Mouse (Mus musculus) left cerebral cortex, postnatal 10 days (tissue): ENCODE measurements around the gene Pdia6. TPM values are rescaled to one million over a fixed set of nuclear protein-coding genes. Genes with fewer than 3 reads are reported as not detected.

Experiments
- DNase-seq, 2 experiments: peaks; one replicate each; pipeline ENCODE4 v3.0.0; 2021 to 2022; ENCODE audit warnings: low spot score in 2 of 2, mixed read lengths in 1 of 2; ENCODE audit errors: extremely low spot score in 1 of 2
- intact Hi-C: fragments of 180-260 bp; cut with DNase I; formaldehyde crosslinking; loops from one replicate; pipeline ENCODE4 v1.15.1; 2025
- total RNA-seq, 2 experiments: library from RNA; stranded (reverse); gene quantifications; 2 replicates each; pipeline ENCODE4 v1.2.3; 2021

Gene Pdia6
- total RNA-seq, 2 experiments from 2014 or later: 104 to 113 TPM

DNA sequence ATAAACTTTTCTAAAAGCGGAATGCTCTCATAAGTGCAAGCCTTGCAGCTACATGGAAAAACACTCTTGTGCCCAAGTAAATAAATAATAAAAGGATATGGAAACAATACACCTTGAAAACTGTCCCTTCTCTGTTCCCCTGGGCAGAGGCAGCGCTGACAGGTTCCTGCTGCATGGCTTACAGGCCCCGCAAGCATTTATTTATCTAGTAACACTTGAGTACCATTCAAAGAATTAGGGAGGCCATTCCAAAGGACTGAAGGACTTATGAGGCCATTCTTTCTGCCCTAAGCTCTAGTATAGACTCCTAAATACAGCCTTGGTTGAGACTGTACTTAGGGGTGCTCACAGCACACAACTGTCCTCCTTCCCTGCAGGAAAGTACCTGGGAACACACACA is 52.1 kb downstream of the Pdia6 start:
- DNase-seq: no peak
- intact Hi-C loops: no loop called here

DNA sequence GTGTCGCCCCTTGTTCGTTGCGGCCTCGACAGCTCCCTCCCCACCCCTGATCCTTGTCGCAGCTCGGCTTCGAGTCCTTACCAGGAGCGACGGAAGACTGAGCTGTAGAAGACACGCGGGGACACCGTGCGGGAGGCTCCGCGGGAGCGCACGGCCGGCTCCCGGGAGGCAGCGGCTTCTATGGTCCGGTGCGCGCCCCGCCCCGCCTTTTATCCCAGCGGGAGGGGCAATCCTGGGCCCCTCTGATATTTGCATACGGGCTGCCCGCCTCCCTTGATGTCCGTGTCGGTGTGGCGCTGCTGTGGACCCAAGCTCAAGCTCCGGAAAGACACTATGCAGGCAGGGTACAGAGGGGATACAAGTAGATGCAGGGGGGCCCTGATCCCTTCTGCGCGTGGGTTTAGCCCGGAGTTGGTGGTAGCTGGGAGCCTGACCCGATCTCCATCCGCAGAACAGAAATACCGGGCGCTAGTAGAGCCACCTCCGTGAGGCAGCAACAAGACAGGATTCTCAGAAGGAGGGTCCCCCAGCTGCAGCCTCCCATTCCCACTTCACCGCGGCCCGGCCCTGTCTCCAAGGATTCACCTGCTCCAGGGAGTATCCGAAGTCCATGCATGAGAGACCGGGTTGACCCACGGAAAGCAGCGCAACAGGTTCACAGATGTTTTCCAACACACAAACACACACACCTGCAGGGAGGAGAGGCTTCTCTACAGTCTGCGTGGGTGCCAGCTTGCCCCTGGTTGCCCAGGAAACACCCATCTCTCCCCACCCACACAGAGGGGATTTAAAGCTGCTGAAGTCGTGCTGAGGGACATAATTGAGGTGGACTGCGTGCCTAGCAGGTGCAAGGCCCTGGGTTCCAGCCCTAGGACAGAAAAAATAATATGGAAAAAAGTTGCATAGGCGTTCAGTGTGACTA is 58.5 kb downstream of the Pdia6 start:
- intact Hi-C loops: no loop called here
- peak in 1 of 2 experiments; percentile 40 for DNase-seq

DNA sequence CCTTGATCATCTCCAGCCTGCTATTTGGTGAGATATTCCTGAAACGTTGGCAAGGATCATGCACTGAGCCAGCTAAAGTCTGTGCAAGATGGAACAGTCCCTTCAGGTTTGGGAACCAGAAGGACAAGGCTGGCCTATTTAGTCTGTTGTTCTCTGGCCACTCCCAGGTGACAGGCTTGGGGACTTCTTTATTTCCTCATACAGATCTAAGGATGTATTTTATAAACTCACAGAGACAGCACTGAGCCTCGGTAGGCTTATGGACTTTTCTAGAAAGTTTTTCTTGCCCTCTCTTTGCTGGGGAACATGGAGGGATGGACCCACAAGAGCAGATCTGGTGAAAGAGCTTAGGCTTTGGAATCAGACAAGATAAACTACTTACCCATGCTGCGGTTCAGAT is 62.9 kb downstream of the Pdia6 start, which contains the start of gene Atp6v1c2:
TSS of gene Atp6v1c2 (minus strand) at position 101 of the 400 bp plus-strand sequence.
- intact Hi-C loops: no loop called here
- DNase-seq: no peak

DNA sequence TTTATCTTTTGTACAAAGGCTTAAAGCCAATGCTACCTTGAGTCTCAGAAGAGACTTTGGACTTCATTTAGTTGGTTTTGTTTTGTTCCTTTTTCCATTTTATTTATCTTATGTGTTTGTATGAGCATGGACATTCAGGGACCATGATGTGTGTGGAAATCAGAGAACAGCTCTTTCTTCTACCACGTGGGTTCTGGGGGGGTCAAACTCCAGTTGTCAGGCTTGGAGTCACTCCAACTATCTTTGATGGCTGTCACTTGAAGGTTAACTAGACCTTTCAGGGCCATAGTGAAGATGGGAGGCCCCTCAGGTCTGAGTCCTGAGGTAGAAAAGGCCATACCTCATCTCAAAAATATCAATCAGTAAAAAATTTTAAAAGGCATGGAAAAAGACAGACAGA is 67.1 kb downstream of the Pdia6 start:
- intact Hi-C loops: no loop called here
- no peak for DNase-seq

Other genes with a start within 250 kb of the Pdia6 start
- gene Kcnf1, start 89.7 kb upstream of the Pdia6 start, total RNA-seq: 100 to 1,000 TPM in 1 of 2 experiments, 10 to 100 TPM in 1; 93.6 to 105 TPM
- gene Atp6v1c2, start 62.8 kb downstream of the Pdia6 start, total RNA-seq: 1 to 10 TPM; 6.6 to 8.1 TPM
- gene Nol10, start 81.9 kb downstream of the Pdia6 start, total RNA-seq: 10 to 100 TPM; 21.7 to 21.9 TPM